Mouse (Mus musculus): ENCODE measurements around the gene Ppp2r2c.

Ppp2r2c gene

GRCm38 (mm10) chr5:36869578-36870236 lies 1.4 kb downstream of the Ppp2r2c start:
- under 1% methylated on average over 56 of the region's 56 CpGs for WGBS

- 63% methylated on average over 6 of the region's 6 CpGs for WGBS
Observed at GRCm38 (mm10) chr5:36870916-36871315, 2.6 kb downstream of the Ppp2r2c start.

GRCm38 (mm10) chr5:36875956-36876355 lies 7.6 kb downstream of the Ppp2r2c start:
- WGBS: 52% methylated on average over 4 of the region's 4 CpGs

- WGBS: 30% methylated on average over 7 of the region's 7 CpGs
Observed at GRCm38 (mm10) chr5:36876777-36877396, 8.6 kb downstream of the Ppp2r2c start.

GRCm38 (mm10) chr5:36877641-36878040 lies 9.3 kb downstream of the Ppp2r2c start:
- 71% methylated on average over 2 of the region's 2 CpGs for WGBS

GRCm38 (mm10) chr5:36878801-36879200 lies 10.5 kb downstream of the Ppp2r2c start:
- WGBS: 59% methylated on average over 4 of the region's 4 CpGs

GRCm38 (mm10) chr5:36880622-36881021 lies 12.3 kb downstream of the Ppp2r2c start:
- 42% methylated on average over 5 of the region's 5 CpGs for WGBS

- 62% methylated on average over 12 of the region's 12 CpGs for WGBS
Observed at GRCm38 (mm10) chr5:36883516-36883915, 15.2 kb downstream of the Ppp2r2c start.

GRCm38 (mm10) chr5:36885067-36885466 lies 16.8 kb downstream of the Ppp2r2c start:
- 10% methylated on average over 1 of the region's 1 CpGs for WGBS

GRCm38 (mm10) chr5:36885595-36885994 lies 17.3 kb downstream of the Ppp2r2c start:
- WGBS: 35% methylated on average over 5 of the region's 5 CpGs

- 63% methylated on average over 2 of the region's 2 CpGs for WGBS
Observed at GRCm38 (mm10) chr5:36886298-36886697, 18.0 kb downstream of the Ppp2r2c start.

- 56% methylated on average over 7 of the region's 7 CpGs for WGBS
Observed at GRCm38 (mm10) chr5:36886852-36887283, 18.6 kb downstream of the Ppp2r2c start.

- 23% methylated on average over 9 of the region's 9 CpGs for WGBS
Observed at GRCm38 (mm10) chr5:36887299-36887988, 19.1 kb downstream of the Ppp2r2c start.

GRCm38 (mm10) chr5:36888501-36888900 lies 20.2 kb downstream of the Ppp2r2c start:
- 58% methylated on average over 8 of the region's 8 CpGs for WGBS

- 44% methylated on average over 11 of the region's 11 CpGs for WGBS
Observed at GRCm38 (mm10) chr5:36888911-36889310, 20.6 kb downstream of the Ppp2r2c start.

GRCm38 (mm10) chr5:36889380-36889886 lies 21.1 kb downstream of the Ppp2r2c start:
- 53% methylated on average over 2 of the region's 2 CpGs for WGBS

GRCm38 (mm10) chr5:36890794-36891193 lies 22.5 kb downstream of the Ppp2r2c start:
- WGBS: 26% methylated on average over 9 of the region's 9 CpGs

- 15% methylated on average over 4 of the region's 4 CpGs for WGBS
Observed at GRCm38 (mm10) chr5:36891793-36892470, 23.6 kb downstream of the Ppp2r2c start.

- 34% methylated on average over 9 of the region's 9 CpGs for WGBS
Observed at GRCm38 (mm10) chr5:36893263-36893662, 24.9 kb downstream of the Ppp2r2c start.

- WGBS: 36% methylated on average over 10 of the region's 10 CpGs
Observed at GRCm38 (mm10) chr5:36894070-36894469, 25.8 kb downstream of the Ppp2r2c start.

- WGBS: 37% methylated on average over 6 of the region's 6 CpGs
Observed at GRCm38 (mm10) chr5:36894604-36895368, 26.5 kb downstream of the Ppp2r2c start.

Data from cerebral cortex, adult 2 months (tissue).